Mouse (Mus musculus): ENCODE measurements around the gene Ddx3x. TPM values are rescaled to one million over a fixed set of nuclear protein-coding genes. Genes with fewer than 3 reads are reported as not detected.
A peak's percentile ranks its signal among the peaks of the same experiment; 100 is the strongest.

Gene Ddx3x
- polyA plus RNA-seq, 1 experiment = 41.4 TPM

- WGBS = 74% methylated on average over 4 of the region's 4 CpGs
- H3K36me3 ChIP-seq (ENCODE audit: control insufficient read depth, insufficient read depth, low read length) = no peaks in the 10 kb centered on the region
- H3K4me3 ChIP-seq (ENCODE audit: insufficient read depth, low read depth, low read length) = no peak overlapping the region
- no peak overlapping the region for H3K27ac ChIP-seq (ENCODE audit: insufficient read depth, low read depth, low read length)
- no peak for DNase-seq
- no peak for TF ChIP-seq POLR2A (IDR thresholded peaks at IDR 0.05; ENCODE audit: low read depth, low read length)
- TF ChIP-seq CTCF (conservative IDR thresholded peaks at IDR 0.05; ENCODE audit: insufficient read depth, insufficient read length, low read depth, low read length) = no peak
- H3K4me1 ChIP-seq (ENCODE audit: control insufficient read depth, insufficient read depth, low read length) = no peaks in the 10 kb centered on the region
- H3K27me3 ChIP-seq (replicated peaks; ENCODE audit: control insufficient read depth, insufficient read depth, low read length) = no peaks in the 10 kb centered on the region
Measured at GRCm38 (mm10) chrX:13251683-13252082, 29.1 kb upstream of the Ddx3x start.

- Histone ChIP-seq H3K4me1 (ENCODE audit: control insufficient read depth, insufficient read depth, low read length) (no peaks in the 10 kb centered on the region), H3K36me3 (ENCODE audit: control insufficient read depth, insufficient read depth, low read length) (no peaks in the 10 kb centered on the region), H3K27me3 (replicated peaks; ENCODE audit: control insufficient read depth, insufficient read depth, low read length) (no peaks in the 10 kb centered on the region), H3K27ac (ENCODE audit: insufficient read depth, low read depth, low read length) (no peak overlapping the region), H3K4me3 (ENCODE audit: insufficient read depth, low read depth, low read length) (no peak overlapping the region)
- TF ChIP-seq CTCF (conservative IDR thresholded peaks at IDR 0.05; ENCODE audit: insufficient read depth, insufficient read length, low read depth, low read length) (no peak), POLR2A (IDR thresholded peaks at IDR 0.05; ENCODE audit: low read depth, low read length) (no peak)
- DNase-seq = no peak
- 93% methylated on average over 3 of the region's 3 CpGs for WGBS
Measured at GRCm38 (mm10) chrX:13254273-13254672, 26.5 kb upstream of the Ddx3x start.

- Histone ChIP-seq H3K4me1 (ENCODE audit: control insufficient read depth, insufficient read depth, low read length) (no peaks in the 10 kb centered on the region), H3K27ac (ENCODE audit: insufficient read depth, low read depth, low read length) (no peak overlapping the region), H3K36me3 (ENCODE audit: control insufficient read depth, insufficient read depth, low read length) (no peaks in the 10 kb centered on the region), H3K27me3 (replicated peaks; ENCODE audit: control insufficient read depth, insufficient read depth, low read length) (no peaks in the 10 kb centered on the region), H3K4me3 (ENCODE audit: insufficient read depth, low read depth, low read length) (no peak overlapping the region)
- 43% methylated on average over 3 of the region's 3 CpGs for WGBS
- TF ChIP-seq POLR2A (IDR thresholded peaks at IDR 0.05; ENCODE audit: low read depth, low read length) = no peak
- TF ChIP-seq CTCF (conservative IDR thresholded peaks at IDR 0.05; ENCODE audit: insufficient read depth, insufficient read length, low read depth, low read length) = no peak
- DNase-seq = no peak
Measured at GRCm38 (mm10) chrX:13263356-13263755, 17.4 kb upstream of the Ddx3x start.

- TF ChIP-seq POLR2A (IDR thresholded peaks at IDR 0.05; ENCODE audit: low read depth, low read length) (no peak), CTCF (conservative IDR thresholded peaks at IDR 0.05; ENCODE audit: insufficient read depth, insufficient read length, low read depth, low read length) (no peak)
- H3K36me3 ChIP-seq (ENCODE audit: control insufficient read depth, insufficient read depth, low read length) = no peaks in the 10 kb centered on the region
- peak; percentile 79 for DNase-seq
- whole genome bisulfite sequencing = 46% methylated on average over 6 of the region's 6 CpGs
- H3K4me1 ChIP-seq (ENCODE audit: control insufficient read depth, insufficient read depth, low read length) = no peaks in the 10 kb centered on the region
- peak overlapping the region; percentile 53 for H3K27ac ChIP-seq (ENCODE audit: insufficient read depth, low read depth, low read length)
- no peak overlapping the region for H3K4me3 ChIP-seq (ENCODE audit: insufficient read depth, low read depth, low read length)
- H3K27me3 ChIP-seq (replicated peaks; ENCODE audit: control insufficient read depth, insufficient read depth, low read length) = no peaks in the 10 kb centered on the region
Measured at GRCm38 (mm10) chrX:13275519-13276137, 5.1 kb upstream of the Ddx3x start.

- Histone ChIP-seq H3K36me3 (ENCODE audit: control insufficient read depth, insufficient read depth, low read length) (no peaks in the 10 kb centered on the region), H3K4me1 (ENCODE audit: control insufficient read depth, insufficient read depth, low read length) (no peaks in the 10 kb centered on the region; the same call in 1 of the 2 replicates), H3K27ac (ENCODE audit: insufficient read depth, low read depth, low read length) (no peak overlapping the region), H3K27me3 (replicated peaks; ENCODE audit: control insufficient read depth, insufficient read depth, low read length) (no peaks in the 10 kb centered on the region), H3K4me3 (ENCODE audit: insufficient read depth, low read depth, low read length) (no peak overlapping the region)
- WGBS = 91% methylated on average over 17 of the region's 17 CpGs
- TF ChIP-seq CTCF (conservative IDR thresholded peaks at IDR 0.05; ENCODE audit: insufficient read depth, insufficient read length, low read depth, low read length) (no peak), POLR2A (IDR thresholded peaks at IDR 0.05; ENCODE audit: low read depth, low read length) (no peak)
- no peak for DNase-seq
Measured at GRCm38 (mm10) chrX:13278996-13279395, 1.8 kb upstream of the Ddx3x start.

GRCm38 (mm10) chrX:13280037-13280408 lies 747 bp upstream of the Ddx3x start:
- Histone ChIP-seq H3K27me3 (replicated peaks; ENCODE audit: control insufficient read depth, insufficient read depth, low read length) (no peaks in the 10 kb centered on the region), H3K36me3 (ENCODE audit: control insufficient read depth, insufficient read depth, low read length) (no peaks in the 10 kb centered on the region), H3K4me1 (ENCODE audit: control insufficient read depth, insufficient read depth, low read length) (no peaks in the 10 kb centered on the region; the same call in 1 of the 2 replicates), H3K4me3 (ENCODE audit: insufficient read depth, low read depth, low read length) (peak overlapping the region; percentile 59), H3K27ac (ENCODE audit: insufficient read depth, low read depth, low read length) (peak overlapping the region; percentile 94)
- TF ChIP-seq CTCF (conservative IDR thresholded peaks at IDR 0.05; ENCODE audit: insufficient read depth, insufficient read length, low read depth, low read length) (no peak), POLR2A (IDR thresholded peaks at IDR 0.05; ENCODE audit: low read depth, low read length) (no peak)
- no peak for DNase-seq
- WGBS = 0% methylated on average over 14 of the region's 14 CpGs

GRCm38 (mm10) chrX:13281329-13282088 lies 739 bp downstream of the Ddx3x start:
- under 1% methylated on average over 57 of the region's 89 CpGs for WGBS
- Histone ChIP-seq H3K36me3 (ENCODE audit: control insufficient read depth, insufficient read depth, low read length) (peaks cover 1% of the 10 kb centered on the region; the same call in 1 of the 2 replicates), H3K27ac (ENCODE audit: insufficient read depth, low read depth, low read length) (peak overlapping the region; percentile 77), H3K27me3 (replicated peaks; ENCODE audit: control insufficient read depth, insufficient read depth, low read length) (no peaks in the 10 kb centered on the region), H3K4me1 (ENCODE audit: control insufficient read depth, insufficient read depth, low read length) (no peaks in the 10 kb centered on the region; the same call in 1 of the 2 replicates), H3K4me3 (ENCODE audit: insufficient read depth, low read depth, low read length) (peak overlapping the region; percentile 59)
- DNase-seq = peak; percentile 69
- TF ChIP-seq CTCF (conservative IDR thresholded peaks at IDR 0.05; ENCODE audit: insufficient read depth, insufficient read length, low read depth, low read length) (no peak), POLR2A (IDR thresholded peaks at IDR 0.05; ENCODE audit: low read depth, low read length) (no peak)

Measured in kidney, adult 2 months (tissue).